Mouse (Mus musculus): ENCODE results near the gene Mfap2. TPM values are rescaled to one million over a fixed set of nuclear protein-coding genes. Genes with fewer than 3 reads are reported as not detected.

The Mfap2 gene
- polyA plus RNA-seq, 2 experiments = 7.1 to 11.0 TPM

GRCm38 (mm10) chr4:140995811-140996210, 14.4 kb upstream of the Mfap2 start:
- Histone ChIP-seq H3K27ac (no peak overlapping the region), H3K9me3 (ENCODE audit: control insufficient read depth, low read length) (no peaks in the 10 kb centered on the region), H3K27me3 (ENCODE audit: control insufficient read depth, insufficient read depth, low read length) (no peaks in the 10 kb centered on the region), H3K4me1 (replicated peaks; ENCODE audit: control insufficient read depth in 2 of 2, insufficient read depth in 2 of 2, low read length in 1 of 2) (no peaks in the 10 kb centered on the region), H3K9ac (replicated peaks) (no peak overlapping the region), H3K4me3 (ENCODE audit: insufficient read depth in 1 of 2, low read depth in 2 of 2, low read length in 2 of 2) (no peak overlapping the region), H3K4me2 (ENCODE audit: low read depth) (no peak overlapping the region), H3K36me3 (replicated peaks; ENCODE audit: control insufficient read depth, insufficient read depth, low read depth) (no peaks in the 10 kb centered on the region; the same call in 1 of the 2 replicates)
- WGBS (ENCODE audit: insufficient replicate concordance) = 78% methylated on average over 8 of the region's 8 CpGs
- DNase-seq (ENCODE audit: low read depth in 3 of 3, low spot score in 3 of 3) = no peak
- TF ChIP-seq EP300 (IDR thresholded peaks at IDR 0.05; ENCODE audit: low read depth) (no peak), CTCF (IDR thresholded peaks at IDR 0.05; ENCODE audit: low read depth) (no peak)
- no peak for ATAC-seq (ENCODE audit: insufficient read depth)

- no peak for TF ChIP-seq CTCF (IDR thresholded peaks at IDR 0.05; ENCODE audit: low read depth)
- TF ChIP-seq EP300 (IDR thresholded peaks at IDR 0.05; ENCODE audit: low read depth) = peak; percentile 21; the same call in 1 of the 2 replicates
- H3K9ac ChIP-seq (replicated peaks) = no peak overlapping the region
- no peaks in the 10 kb centered on the region for H3K27me3 ChIP-seq (ENCODE audit: control insufficient read depth, insufficient read depth, low read length)
- H3K4me3 ChIP-seq (ENCODE audit: insufficient read depth in 1 of 2, low read depth in 2 of 2, low read length in 2 of 2) = no peak overlapping the region
- no peaks in the 10 kb centered on the region for H3K9me3 ChIP-seq (ENCODE audit: control insufficient read depth, low read length)
- H3K36me3 ChIP-seq (replicated peaks; ENCODE audit: control insufficient read depth, insufficient read depth, low read depth) = no peaks in the 10 kb centered on the region; the same call in 1 of the 2 replicates
- no peaks in the 10 kb centered on the region for H3K4me1 ChIP-seq (replicated peaks; ENCODE audit: control insufficient read depth in 2 of 2, insufficient read depth in 2 of 2, low read length in 1 of 2)
- ATAC-seq (ENCODE audit: insufficient read depth) (peak; percentile 65), DNase-seq (ENCODE audit: low read depth in 3 of 3, low spot score in 3 of 3) (no peak)
- H3K4me2 ChIP-seq (ENCODE audit: low read depth) = no peak overlapping the region
- WGBS (ENCODE audit: insufficient replicate concordance) = 29% methylated on average over 9 of the region's 9 CpGs
- no peak overlapping the region for H3K27ac ChIP-seq
Observed at GRCm38 (mm10) chr4:140996812-140997211, 13.4 kb upstream of the Mfap2 start.

- no peak for ATAC-seq (ENCODE audit: insufficient read depth)
- Histone ChIP-seq H3K4me2 (ENCODE audit: low read depth) (no peak overlapping the region), H3K27me3 (ENCODE audit: control insufficient read depth, insufficient read depth, low read length) (peaks cover 10% of the 10 kb centered on the region), H3K9ac (replicated peaks) (no peak overlapping the region), H3K36me3 (replicated peaks; ENCODE audit: control insufficient read depth, insufficient read depth, low read depth) (no peaks in the 10 kb centered on the region), H3K4me3 (ENCODE audit: insufficient read depth in 1 of 2, low read depth in 2 of 2, low read length in 2 of 2) (no peak overlapping the region), H3K9me3 (ENCODE audit: control insufficient read depth, low read length) (no peaks in the 10 kb centered on the region), H3K27ac (no peak overlapping the region), H3K4me1 (replicated peaks; ENCODE audit: control insufficient read depth in 2 of 2, insufficient read depth in 2 of 2, low read length in 1 of 2) (peaks cover 2 to 8% of the 10 kb centered on the region in 2 experiments; a peak in 3 of 4 replicates)
- 85% methylated on average over 13 of the region's 13 CpGs for WGBS (ENCODE audit: insufficient replicate concordance)
- TF ChIP-seq CTCF (IDR thresholded peaks at IDR 0.05; ENCODE audit: low read depth) (peak; percentile 59), EP300 (IDR thresholded peaks at IDR 0.05; ENCODE audit: low read depth) (no peak)
- DNase-seq (ENCODE audit: low read depth in 3 of 3, low spot score in 3 of 3) = no peak
Observed at GRCm38 (mm10) chr4:141005983-141006382, 4.2 kb upstream of the Mfap2 start.

- Histone ChIP-seq H3K27ac (no peak overlapping the region), H3K9ac (replicated peaks) (no peak overlapping the region), H3K4me2 (ENCODE audit: low read depth) (no peak overlapping the region), H3K36me3 (replicated peaks; ENCODE audit: control insufficient read depth, insufficient read depth, low read depth) (no peaks in the 10 kb centered on the region), H3K4me3 (ENCODE audit: insufficient read depth in 1 of 2, low read depth in 2 of 2, low read length in 2 of 2) (no peak overlapping the region), H3K27me3 (ENCODE audit: control insufficient read depth, insufficient read depth, low read length) (peaks cover 12% of the 10 kb centered on the region), H3K9me3 (ENCODE audit: control insufficient read depth, low read length) (no peaks in the 10 kb centered on the region), H3K4me1 (replicated peaks; ENCODE audit: control insufficient read depth in 2 of 2, insufficient read depth in 2 of 2, low read length in 1 of 2) (peaks cover 2 to 8% of the 10 kb centered on the region in 2 experiments; a peak in 3 of 4 replicates)
- ATAC-seq (ENCODE audit: insufficient read depth) = peak; percentile 88
- TF ChIP-seq CTCF (IDR thresholded peaks at IDR 0.05; ENCODE audit: low read depth) (no peak), EP300 (IDR thresholded peaks at IDR 0.05; ENCODE audit: low read depth) (peak; percentile 34; the same call in 1 of the 2 replicates)
- peak in 1 of 3 experiments; percentile 23 for DNase-seq (ENCODE audit: low read depth in 3 of 3, low spot score in 3 of 3)
- 34% methylated on average over 8 of the region's 8 CpGs for WGBS (ENCODE audit: insufficient replicate concordance)
Observed at GRCm38 (mm10) chr4:141008028-141008427, 2.2 kb upstream of the Mfap2 start.

GRCm38 (mm10) chr4:141010526-141010925, 308 bp downstream of the Mfap2 start:
- no peak overlapping the region for H3K27ac ChIP-seq

More at GRCm38 (mm10) chr4:141010526-141010925, 308 bp downstream of the Mfap2 start:
- TF ChIP-seq EP300 (IDR thresholded peaks at IDR 0.05; ENCODE audit: low read depth) = no peak
- TF ChIP-seq CTCF (IDR thresholded peaks at IDR 0.05; ENCODE audit: low read depth) = no peak
- no peak overlapping the region for H3K9ac ChIP-seq (replicated peaks)
- no peak for DNase-seq (ENCODE audit: low read depth in 3 of 3, low spot score in 3 of 3)
- peak overlapping the region; percentile 33 to 40 for H3K4me3 ChIP-seq (ENCODE audit: insufficient read depth in 1 of 2, low read depth in 2 of 2, low read length in 2 of 2)
- H3K27me3 ChIP-seq (ENCODE audit: control insufficient read depth, insufficient read depth, low read length) = peaks cover 12% of the 10 kb centered on the region
- H3K4me2 ChIP-seq (ENCODE audit: low read depth) = peak overlapping the region; percentile 47
- H3K4me1 ChIP-seq (replicated peaks; ENCODE audit: control insufficient read depth in 2 of 2, insufficient read depth in 2 of 2, low read length in 1 of 2) = peaks cover 2 to 8% of the 10 kb centered on the region in 2 experiments; a peak in 3 of 4 replicates
- no peaks in the 10 kb centered on the region for H3K9me3 ChIP-seq (ENCODE audit: control insufficient read depth, low read length)
- 1% methylated on average over 26 of the region's 26 CpGs for WGBS (ENCODE audit: insufficient replicate concordance)
- H3K36me3 ChIP-seq (replicated peaks; ENCODE audit: control insufficient read depth, insufficient read depth, low read depth) = no peaks in the 10 kb centered on the region
- no peak for ATAC-seq (ENCODE audit: insufficient read depth)
